Mouse (Mus musculus): ENCODE measurements around the gene BC004004.
"Not testable (repeated sequence)": the region's sequence is repeated elsewhere in the genome, so short reads cannot be mapped to it uniquely, and the experiment has no call there.

BC004004 gene

DNA sequence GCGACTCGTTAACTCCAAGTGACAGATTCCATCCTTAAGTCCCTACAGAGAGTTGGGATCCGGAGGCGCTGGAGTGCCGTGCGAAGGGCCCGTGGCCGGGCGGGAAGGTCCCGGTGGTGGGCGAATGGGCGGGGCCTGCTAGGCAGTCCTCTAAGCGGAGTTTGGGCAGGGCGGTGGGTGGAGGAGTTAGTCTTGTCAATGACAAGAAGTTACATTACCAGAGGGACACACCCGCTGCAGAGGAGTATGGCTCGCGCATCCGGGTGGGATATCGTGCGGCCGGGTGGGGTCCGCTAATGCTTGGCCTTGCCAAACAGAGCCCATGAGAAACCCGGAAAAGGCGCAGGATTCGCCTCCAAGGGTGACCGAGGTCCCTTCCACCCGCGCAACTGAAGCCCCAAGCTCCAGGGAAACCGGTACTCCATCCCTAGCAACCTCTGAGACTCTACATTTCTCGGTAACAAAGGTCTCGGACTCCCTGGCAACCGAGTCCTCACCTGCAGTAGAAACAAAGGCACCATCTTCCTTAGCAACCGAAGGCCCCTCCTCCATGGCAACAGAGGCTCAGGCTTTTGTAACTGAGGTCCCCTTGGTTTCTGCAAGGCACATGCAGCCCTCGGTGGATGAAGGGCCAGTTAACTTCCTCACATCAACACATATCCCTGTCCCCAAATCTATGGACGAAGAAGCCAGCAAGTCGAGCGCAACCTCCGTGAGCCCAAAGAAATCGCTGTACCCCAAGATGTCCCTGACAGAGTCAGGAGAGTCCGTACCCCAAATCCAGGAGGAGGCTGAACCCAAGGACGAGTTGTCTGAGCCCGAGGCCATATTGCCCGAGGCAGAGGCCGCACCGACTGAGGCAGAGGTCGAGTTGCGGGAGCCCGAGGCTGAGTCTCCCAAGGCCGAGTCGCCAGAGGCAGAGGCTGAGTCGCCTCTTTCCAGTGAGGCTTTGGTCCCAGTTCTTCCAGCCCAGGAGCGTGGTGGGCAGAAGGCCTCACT lies 58.2 kb downstream of the BC004004 start:
- DNase-seq: peak; percentile 17

DNA sequence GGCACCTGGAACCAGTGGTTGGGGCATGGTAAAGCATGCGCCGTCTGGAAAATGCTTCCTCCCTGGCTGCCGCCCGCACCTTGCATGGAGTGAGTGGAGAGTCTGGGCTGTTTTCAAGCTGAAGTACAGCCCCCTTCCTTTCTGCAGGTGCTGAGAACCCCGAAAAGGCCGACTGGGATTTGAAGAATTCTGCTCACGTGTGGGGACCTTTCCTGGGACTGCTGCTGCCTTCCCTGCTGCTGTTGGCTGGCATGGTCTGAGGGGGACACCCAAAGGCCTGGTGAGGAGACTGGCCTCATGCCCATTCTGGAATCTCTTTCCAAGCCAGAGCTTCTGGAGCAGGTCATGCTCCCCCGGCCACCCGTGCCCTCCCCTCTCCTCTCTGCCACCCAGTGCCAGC lies 59.1 kb downstream of the BC004004 start:
- peak; percentile 13 for DNase-seq

DNA sequence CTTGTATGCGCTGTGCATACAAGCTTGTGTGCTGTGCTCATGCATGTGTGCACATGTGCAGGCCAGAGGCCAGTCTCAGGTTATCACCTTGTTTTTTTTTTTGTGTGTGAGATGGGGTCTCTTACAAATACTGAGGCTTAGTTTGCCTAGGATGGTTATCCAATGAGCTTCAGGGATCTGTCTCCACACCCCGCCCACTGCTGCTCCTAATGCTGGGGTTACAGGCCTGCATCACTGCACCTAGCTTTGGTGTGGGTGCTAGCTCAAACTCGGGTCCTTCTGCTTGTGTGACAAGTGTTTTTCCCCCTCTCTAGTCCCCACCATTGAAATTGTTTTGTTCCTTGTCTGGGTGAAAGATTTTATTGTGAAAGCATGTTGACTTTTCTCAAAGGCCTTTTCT lies 61.6 kb downstream of the BC004004 start:
- DNase-seq: peak; percentile 7

DNA sequence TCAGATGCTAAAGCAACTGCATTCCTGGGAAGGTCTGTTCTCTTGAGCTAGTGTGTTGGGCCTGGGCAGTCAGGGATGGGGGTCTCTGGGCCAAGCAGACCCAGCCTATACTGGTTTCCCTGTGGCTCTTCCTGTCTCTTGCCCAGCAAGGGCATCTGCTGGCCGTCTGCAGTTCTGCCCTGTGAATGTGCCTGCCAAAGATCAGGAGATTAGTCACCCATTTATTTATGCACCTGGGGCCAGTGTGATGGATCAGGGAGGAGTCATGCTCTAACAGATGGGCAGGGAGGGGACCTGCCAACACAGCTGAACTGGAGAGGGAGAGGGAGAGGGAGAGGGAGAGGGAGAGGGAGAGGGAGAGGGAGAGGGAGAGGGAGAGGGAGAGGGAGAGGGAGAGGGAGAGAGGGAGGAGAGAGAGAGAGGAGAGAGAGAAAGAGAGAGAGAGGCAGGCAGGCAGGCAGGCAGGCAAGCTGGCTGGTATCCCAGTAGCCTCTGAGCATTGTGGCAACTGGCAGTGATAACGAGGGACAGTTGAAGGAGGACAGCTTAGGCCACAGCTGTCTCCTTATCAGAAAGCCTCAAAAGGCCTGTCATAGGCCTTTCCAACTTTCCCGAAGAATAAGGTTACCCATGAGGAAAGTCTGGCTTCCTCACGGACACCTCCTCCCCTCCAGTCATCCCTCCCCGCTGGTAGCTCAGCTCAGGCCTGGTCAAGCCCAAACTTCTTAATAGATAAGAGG lies 62.3 kb downstream of the BC004004 start:
- DNase-seq: peak; percentile 8

DNA sequence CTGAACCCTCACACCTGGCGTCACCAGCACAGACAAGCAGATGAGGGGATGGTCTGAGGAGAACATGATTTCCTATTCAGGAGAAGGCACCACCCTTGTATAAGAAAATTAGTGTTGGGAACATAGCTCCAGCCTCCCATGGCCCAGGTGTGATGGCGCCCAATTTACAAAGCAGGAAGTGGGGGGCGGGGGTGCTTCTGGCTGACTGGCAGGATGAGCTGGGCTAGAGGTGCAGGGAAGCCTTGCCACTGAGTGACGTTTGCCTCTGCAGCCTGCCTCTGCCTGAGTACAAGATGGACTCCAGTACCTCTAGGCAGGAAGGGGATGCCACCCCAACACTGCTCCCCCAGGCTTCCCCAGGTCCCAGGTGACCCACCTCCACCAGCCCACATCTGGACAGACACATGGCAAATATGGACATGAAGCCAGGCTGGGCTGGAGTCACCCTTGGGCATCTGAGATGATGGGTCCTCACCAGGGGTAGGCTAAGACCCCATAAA lies 63.6 kb downstream of the BC004004 start:
- peak; percentile 78 for DNase-seq

DNA sequence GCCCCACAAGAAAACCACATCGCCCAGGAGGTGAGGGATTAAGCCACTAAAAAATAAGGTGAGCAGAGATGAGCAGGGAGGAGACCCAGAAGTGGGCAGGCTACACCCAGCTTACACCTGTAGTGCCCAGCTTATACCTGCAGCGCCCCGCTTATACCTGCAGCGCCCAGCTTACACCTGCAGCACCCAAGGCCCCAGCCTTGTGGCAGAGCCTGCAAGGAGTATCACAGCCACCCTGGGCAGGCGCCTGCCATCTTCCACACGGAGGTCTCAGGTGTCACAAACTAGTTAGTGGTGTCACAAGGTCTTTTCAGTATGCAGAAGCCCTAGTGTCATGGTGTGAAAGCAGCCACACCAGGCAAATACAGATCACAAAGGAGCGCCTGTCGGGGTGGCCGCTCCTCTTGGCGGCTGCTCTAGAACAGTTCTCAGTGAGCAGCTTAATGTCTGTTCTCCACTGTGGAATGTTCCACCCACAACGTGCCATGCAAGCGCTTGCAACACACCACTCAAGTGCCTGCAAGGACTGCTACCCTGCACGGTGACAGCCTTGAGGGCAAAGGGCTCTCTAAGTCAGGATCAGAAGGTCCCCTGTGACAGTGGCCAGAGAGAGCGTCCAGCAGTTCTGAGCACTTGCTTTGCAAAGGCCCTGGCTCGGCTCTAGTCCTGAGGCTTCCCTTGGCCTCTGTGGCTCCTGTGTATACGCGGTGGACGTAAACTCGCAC lies 67.8 kb downstream of the BC004004 start:
- peak; percentile 12 for DNase-seq

DNA sequence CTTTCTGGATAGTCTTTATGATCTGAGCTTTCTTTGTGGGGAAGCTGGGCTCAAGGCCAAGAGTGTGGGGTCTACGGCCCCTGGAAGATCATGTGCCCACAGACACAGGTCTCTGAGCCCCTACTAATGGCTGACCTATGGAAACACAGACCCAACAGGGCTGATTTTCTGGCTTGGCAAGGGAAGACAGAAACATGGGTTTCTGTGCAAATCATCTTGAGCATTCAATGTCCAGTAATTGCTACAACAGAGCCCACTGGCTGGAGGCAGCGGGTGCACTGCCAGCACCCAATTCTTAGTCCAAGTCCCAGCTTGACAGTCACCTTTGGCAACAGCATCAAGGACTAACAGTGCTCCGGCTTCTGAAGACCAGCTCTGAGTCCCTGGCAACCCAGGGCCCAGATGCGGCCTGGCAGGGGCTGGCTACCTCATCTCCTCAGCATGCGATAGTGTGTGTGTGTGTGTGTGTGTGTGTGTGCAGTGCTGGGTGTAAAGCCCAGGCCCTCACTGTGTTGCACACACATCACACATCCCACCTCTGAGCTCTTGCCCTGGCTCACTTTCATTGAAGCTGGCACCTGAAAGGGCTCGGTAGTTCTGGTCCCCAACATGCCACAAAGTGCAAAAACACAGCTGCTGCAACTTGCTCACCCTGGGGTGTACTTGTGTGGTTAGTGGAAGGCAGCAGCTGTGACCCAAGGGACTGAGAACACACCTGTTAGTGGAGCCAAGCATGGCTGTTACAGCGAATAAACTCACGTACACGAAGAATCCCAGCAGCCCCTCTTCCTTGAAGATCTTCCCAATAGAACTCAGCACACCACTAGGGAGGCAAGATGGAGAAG lies 69.6 kb downstream of the BC004004 start:
- peak; percentile 64 for DNase-seq

DNA sequence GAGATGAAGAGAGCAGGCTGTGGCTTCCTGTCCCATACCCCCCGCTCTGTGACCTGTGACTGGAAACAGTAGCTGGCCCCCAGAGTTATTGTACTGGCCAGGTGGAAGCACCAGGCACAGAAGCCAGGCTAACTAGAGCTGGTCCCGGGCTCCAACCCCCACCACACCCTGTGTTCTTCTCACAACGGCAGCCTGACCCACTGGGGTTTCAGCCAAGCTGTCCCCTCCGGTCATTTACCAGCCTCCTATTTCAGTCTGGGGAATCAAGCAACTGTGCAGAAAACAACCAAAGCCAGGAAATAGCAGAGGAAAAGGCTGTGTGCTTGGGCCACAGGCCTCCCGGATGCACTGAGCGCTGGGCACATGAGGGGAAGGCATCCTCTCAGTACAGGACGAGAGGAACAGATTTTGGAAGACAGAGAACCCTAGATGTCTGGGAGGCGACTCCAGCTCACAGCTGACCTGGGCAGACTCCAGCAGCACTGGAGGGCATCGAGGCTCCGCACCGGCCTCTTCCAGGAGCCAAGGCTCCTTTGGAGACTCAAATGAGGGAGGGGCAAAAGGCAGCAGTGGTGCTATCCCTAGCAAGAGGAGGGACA lies 70.7 kb downstream of the BC004004 start:
- DNase-seq: no peak

DNA sequence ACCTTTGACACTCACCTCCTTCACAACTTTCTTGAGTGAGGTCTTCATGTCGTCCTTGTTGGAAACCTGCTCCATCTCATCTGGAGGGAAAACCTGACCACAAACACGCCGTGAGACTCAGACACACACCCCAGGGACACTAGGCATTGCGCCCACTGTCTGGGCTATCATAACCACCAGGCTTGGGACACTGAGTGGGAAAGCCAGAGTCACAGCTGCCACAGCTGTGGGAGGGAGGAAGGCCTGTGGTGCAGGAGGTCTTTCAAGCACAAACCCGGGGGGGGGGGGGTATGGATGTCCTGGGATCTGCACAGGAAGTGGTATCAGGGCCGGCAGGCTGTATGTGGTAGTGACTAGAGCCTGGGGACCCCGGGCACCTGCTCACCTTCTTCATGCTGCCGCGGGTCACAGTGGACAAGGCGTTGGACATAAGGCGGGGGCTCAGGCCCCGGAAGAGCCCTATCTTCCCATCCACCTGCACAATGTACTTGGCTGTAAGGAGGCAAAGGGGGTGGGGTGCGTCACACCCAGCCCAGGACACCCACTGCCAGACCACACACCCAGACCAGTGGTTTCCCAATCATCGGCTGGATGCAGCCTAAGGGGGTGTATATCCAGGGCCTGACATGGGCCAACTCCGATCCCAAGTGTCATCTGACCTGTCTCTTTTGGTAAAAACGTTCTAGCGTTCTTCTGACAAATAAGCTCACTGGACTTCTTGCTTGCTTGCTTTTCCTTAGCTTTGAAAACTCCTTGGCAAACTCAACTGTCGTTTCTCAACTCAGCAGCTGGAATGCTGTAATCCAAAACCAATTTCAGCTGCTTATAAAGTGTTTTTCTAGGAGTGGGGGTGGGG lies 72.0 kb downstream of the BC004004 start:
- peak; percentile 29 for DNase-seq

DNA sequence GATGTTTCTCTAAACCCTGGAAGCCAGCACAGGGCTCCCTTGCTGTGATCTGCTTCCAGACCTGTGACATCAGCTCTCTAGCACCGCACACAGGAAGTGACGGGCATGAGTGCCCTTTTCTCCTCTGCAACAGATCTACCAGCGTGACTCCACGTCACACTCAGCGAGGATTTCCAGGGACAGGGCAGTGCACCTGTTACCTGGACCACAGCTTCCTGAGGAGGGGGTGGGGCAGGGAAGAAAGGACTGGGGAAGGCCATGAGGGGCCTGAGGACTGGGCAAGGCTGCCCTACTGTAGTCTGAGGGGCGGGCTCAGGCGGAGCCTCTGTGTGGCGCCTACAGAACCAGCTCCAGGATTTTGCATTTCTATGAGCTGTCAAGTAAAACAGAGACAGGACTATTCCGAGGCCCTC lies 73.0 kb downstream of the BC004004 start:
- peak; percentile 71 for DNase-seq

DNA sequence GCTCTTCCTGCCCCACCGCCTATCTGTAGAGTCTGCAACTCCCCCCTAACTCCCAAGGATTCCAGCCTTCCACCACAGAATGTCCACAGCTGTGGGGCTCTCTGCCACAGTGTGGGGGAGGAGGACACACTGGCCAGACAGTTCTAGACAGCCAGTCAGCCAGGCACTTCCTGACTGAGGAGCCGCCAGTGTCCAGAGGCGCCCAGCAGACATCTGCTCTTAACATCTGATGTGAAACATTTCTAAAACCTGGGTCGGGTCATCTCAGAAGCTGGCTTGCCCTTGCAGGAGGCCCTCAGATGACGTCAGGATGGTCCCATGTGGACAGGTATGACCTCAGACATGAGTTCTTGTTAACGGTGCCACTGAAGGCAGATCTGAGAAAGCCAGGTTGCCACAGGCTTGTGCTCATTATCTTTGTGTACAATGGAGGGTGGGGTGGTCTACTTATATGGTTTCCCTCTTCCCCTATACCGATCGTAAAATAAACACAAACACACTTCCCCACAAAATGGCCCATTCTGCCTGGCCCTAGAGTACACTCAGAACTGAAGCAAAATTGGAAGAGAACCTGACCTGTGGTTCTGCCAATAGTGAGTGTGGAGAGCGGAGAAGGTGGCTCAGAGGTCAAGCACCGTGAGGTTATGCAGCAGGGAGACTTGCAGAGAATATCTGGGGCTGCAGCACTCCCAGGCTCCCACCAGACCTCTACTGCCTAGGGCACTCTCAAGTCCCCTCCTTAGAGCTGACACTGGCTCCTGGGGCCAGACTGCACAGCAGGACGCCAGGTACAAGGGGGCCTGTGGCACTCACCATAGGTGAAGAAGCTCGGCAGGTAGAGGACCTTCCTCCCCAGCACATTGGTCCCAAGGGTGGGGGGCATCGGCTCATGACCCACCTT lies 73.7 kb downstream of the BC004004 start:
- peak; percentile 14 for DNase-seq

DNA sequence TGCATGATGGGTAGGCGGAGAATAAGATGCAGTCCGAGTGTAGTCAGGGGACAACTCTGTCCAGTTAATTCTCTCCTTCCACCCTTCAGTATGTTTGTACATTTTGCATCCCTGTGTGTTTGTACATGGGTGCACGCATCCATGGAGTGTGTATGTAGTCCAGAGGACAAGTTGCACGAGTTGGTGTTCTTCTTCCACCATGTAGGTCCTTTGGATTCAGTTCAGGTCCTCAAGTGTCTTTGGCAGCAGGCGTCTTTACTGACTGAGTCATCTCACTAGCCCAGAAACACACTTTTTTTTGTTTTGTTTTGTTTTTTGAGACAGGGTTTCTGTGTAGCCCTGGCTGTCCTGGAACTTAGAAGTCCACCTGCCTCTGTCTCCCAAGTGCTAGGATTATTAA lies 74.7 kb downstream of the BC004004 start:
- DNase-seq: no peak

DNA sequence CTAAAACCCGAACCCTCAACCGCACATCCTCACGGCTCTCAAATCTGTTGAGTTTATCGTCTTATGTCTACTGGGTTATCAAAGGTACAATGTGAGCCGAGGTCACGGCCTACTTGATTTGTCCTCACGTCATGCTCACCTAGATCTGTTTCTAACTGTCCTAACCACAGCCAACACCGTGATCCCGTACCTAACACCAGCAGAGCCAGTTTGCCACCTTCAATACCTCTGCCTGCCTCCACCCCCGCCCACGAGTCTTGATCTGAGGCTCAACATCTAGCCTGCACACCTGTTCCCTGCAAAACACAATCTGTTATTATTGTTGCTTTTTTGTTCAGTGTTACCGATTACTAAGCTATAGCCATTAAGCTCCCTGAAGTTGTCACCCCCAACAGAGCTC lies 76.7 kb downstream of the BC004004 start:
- DNase-seq: no peak

DNA sequence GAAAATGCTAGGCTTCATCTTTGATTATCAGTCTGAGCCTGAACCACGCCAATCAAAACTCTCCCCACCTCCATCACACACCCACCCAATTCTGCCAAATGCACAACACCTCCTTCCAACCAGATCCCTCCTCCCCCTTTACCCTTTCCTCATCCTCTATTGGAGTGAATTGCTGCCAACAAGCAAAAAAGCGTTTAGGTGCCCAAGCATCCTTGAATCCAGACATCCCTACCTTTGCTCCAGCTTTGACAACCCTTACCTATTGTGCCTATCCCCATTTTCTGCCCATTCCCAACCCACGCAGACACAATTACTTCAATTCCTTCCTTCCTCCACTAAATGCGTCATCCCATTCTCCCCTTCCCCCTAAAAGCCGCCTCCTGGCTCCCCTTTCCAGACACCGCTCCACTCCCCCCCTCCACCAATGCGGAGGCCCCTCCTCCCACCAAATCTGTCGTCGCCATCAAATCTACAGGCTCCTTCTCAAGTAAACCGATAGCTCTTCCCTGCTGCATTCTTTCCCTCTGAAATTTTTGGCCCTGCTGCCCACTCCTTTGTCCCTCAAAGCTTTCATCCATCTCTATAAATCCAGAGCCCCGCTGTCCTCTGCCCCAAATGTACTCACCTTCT lies 78.0 kb downstream of the BC004004 start:
- peak; percentile 42 for DNase-seq

DNA sequence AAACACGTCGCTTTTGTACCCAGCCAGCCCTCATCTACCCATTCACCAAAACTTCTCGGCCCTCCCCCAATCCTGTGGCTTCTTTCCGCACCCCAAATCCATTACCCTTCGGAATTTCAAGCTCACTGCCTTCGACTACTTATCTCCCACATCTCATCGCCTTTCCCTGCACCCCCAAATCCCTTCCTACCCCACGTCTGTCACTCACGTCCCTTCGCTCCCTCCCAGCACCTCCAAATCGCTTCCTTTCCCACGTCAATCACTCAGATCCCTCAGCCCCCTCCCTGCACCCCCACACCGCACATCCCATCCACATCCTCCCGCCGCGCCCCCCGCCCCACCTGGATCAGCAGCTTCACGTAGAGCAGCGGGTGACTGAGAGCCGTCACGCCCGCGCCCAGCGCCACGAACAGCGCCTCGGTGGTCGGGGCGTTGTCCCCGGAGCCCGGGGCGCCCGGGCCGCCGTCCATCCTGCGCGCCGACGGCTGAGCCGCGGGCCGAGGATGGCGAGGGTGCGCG lies 78.6 kb downstream of the BC004004 start:
- peak; percentile 74 for DNase-seq

DNA sequence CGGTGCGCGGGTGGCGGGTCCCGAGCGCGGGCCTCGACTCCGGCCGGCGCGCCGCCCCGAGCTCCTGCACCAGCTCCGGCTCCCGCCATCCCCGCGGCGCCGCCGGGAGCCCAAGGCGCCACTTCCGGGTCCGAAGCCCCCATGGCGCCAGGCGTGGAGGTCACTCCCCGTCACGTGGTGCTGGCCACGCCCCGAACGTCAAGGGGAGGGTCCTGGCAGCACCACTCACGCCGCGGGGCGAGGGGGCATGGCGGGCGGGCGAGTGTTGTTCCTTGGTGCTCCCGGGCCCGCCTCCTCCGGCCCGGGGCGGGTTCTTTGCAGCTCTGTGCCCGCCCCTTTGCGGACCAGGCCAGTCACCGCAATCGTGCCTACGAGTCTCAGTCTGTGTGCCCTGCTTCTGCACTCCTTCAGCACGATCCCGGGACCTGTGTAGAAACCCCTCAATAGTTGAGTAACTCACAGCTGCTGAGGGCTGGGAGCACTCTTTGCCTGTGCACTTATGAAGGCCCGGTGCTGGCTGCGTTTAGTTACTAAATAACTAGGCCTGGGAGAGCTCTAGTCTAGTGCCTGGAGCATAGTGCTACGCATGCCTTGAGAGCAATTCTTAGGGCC lies 79.2 kb downstream of the BC004004 start, which contains the start of gene Mtch1:
TSS of gene Mtch1 (minus strand) at position 290 of the 612 bp plus-strand sequence.
- peak; percentile 100 for DNase-seq

DNA sequence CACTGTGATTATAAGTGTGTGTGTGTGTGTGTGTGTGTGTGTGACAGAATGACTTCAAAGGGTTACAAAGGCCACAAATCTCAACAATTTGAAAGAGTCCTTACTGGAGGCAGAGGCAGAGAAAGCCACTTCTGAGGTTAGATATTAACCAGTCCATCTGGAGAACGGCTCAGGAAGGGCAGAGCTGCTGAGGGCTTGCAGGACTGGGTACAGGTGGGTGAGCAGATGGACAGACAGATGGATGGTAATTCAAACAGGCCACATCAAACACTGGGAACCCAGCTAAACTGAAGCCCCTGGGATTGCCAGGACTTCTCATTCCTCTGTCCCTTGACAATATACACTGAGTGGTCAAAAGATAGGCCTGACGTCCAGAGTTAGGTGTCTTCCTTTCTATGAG lies 80.4 kb downstream of the BC004004 start:
- DNase-seq: no peak

DNA sequence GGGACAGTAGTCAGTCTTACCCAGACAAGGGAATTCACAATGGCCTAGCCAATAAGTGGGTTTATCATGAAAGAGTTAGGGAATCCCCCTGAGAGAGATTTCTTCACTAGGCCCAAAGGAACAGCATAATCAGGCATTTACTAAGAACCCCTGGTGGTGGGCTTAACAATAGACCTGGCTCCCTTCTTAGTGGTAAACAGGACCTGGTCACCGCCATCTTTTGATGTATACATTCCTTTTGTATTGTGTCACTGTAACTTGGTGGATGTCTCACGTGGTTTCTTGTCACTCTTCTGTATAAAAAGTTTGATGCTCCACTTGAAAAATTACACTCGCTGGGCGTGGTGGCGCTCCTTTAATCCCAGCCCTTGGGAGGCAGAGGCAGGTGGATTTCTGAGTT lies 82.5 kb downstream of the BC004004 start:
- DNase-seq: not testable (repeated sequence)

Measured in thymus, postnatal 4 days (tissue).